Mouse (Mus musculus): ENCODE results near the gene Pabpc1l.

Gene Pabpc1l

GRCm38 (mm10) chr2:164025150-164025549 is at the start of gene Pabpc1l:
Gene Pabpc1l (plus strand): TSS chr2:164025450.
- DNase-seq (ENCODE audit: low spot score in 2 of 2), result no peak

- DNase-seq (ENCODE audit: low spot score in 2 of 2), result no peak
These were observed 48.8 kb upstream of the Pabpc1l start for GRCm38 (mm10) chr2:163976448-163976847.

GRCm38 (mm10) chr2:163987233-163987632 is 38.0 kb upstream of the Pabpc1l start:
- DNase-seq (ENCODE audit: low spot score in 2 of 2), result no peak

DNA sequence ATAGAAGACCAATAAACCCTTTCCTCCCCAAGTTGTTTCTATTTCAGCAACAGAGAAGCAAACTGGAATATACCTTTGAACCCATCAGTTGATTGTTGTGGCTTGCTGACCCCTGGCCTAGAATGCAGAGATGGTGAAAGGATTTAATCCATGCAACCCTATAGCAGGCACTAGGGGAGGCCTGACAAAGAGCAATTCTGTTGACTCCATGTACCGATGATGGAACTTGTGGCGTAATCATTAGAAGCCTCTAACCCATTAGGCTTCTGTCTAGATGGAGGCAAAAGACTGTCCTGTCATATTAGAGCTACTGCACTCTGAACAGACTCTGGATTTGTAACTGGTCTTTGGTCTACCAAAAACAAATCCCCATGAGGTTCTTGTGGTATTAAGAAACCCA is 32.4 kb upstream of the Pabpc1l start:
- no peak for DNase-seq (ENCODE audit: low spot score in 2 of 2)

GRCm38 (mm10) chr2:163994654-163994976 is 30.6 kb upstream of the Pabpc1l start, which contains the start of gene Ywhab:
Gene Ywhab (plus strand): TSS chr2:163994960.
- peak in 1 of 2 experiments; percentile 81 for DNase-seq (ENCODE audit: low spot score in 2 of 2)

- DNase-seq (ENCODE audit: low spot score in 2 of 2), result peak in 1 of 2 experiments; percentile 94
These were observed 30.0 kb upstream of the Pabpc1l start for GRCm38 (mm10) chr2:163994977-163995862.

DNA sequence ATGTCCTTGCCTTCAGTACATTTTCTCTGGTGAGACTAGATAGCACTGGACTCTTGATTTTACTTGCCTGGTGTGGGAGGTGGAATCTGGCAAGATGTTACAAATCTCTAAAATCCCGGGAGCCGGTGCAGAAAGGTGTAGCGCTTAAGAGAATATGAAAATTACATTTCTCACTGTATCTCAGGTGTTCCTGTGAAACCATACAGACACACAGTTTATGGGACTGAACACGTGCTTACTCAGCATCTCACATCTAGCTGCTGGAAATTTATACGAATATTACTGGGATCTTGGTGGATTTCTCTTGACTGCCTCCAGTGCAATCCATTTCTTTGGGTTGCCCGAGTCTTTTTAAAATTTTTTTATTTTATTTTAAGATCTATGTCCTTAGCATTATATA is 29.0 kb upstream of the Pabpc1l start:
- DNase-seq (ENCODE audit: low spot score in 2 of 2), result no peak

DNA sequence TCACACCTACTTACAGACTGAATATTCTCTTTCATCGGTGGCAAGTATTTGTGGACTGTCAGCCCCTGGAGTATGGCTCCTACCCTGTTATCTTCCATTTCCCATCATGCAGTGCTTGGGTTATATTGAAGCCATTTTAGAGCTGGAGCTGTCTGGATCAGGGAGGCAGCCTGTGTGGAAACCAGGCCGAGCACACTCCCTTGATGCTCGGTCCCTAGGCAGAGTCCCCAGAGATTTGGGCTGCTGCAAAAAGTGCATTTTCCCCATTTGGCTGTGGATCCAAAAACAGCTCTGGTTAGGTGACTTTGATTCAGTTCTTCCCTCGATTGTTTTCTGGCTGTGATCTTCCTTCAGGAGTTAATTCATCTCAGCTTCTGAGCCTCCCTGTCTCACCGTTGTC is 28.4 kb upstream of the Pabpc1l start:
- DNase-seq (ENCODE audit: low spot score in 2 of 2), result no peak

DNA sequence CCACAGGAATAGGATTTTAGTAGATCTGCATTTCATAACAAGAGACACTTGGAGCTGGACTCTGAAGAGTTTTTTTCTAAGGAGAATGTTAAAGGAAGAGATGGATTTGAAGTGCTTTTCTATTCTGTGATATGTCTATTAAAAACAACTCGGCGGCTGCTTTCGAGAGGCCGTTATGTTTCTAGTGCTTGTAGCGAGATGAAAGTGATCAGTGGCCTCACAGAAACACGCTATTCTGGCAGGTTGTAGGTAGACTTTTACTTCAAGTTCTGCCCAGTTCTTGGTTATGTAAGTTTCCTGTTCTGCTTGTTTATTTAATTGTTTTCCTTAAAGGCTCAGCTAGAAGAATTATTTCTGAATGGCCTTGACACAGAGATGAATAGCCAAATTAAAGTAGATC is 26.3 kb upstream of the Pabpc1l start:
- no peak for DNase-seq (ENCODE audit: low spot score in 2 of 2)

GRCm38 (mm10) chr2:164002637-164003036 is 22.6 kb upstream of the Pabpc1l start:
- no peak for DNase-seq (ENCODE audit: low spot score in 2 of 2)

DNA sequence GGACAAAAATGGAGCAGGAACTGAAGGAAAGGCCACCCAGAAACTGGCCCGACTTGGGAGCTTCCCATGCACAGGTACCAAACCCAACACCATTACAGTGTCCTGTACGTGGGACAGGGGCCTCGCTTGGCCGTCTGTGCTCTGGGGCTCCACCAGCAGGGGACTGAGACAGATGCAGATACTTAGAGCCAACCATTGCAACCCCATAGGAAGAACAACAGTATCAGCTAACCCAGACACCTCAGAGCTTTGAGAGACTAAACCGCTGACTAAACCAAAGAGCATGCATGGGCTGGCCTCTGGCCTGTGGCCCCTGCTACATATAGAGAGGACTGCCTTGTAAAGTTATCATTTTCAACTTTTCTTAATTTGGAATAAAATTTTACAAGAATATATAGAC is 20.7 kb upstream of the Pabpc1l start:
- DNase-seq (ENCODE audit: low spot score in 2 of 2), result no peak

DNA sequence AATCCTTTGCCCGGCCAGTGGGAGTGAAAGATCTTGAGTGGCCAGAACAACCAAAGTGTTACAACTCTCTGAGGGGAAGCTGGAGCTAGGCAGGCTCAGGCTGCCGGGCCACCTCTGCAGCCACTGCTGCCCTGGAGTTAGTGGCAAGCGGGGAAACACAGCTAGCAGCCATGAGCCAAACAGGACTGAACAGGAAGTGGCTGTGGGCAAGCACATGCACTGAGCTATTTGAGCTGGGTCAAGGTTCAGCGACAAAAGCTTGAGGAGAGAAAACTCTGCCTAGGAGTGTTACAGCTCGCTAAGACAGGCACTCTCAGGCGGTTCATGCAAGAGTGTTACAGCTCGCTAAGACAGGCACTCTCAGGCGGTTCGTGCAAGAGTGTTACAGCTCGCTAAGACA is 18.3 kb upstream of the Pabpc1l start:
- peak; percentile 35 to 59 for DNase-seq (ENCODE audit: low spot score in 2 of 2)

DNA sequence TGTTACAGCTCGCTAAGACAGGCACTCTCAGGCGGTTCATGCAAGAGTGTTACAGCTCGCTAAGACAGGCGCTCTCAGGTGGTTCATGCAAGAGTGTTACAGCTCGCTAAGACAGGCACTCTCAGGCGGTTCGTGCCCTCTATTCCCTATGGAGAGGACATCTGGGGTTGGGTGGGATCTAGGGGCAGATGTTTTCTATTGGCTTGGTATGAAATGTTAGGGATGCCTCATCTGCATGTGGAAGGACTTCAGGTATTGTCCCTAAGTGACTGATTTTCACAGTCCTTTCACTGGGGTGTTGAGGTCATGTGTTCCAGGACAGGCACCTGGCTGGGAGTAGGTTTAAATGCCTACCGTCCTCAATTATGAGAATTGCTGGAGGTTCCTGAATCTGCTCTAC is 17.7 kb upstream of the Pabpc1l start:
- DNase-seq (ENCODE audit: low spot score in 2 of 2), result no peak

- DNase-seq (ENCODE audit: low spot score in 2 of 2), result no peak
These were observed 17.2 kb upstream of the Pabpc1l start for GRCm38 (mm10) chr2:164007987-164008545.

DNA sequence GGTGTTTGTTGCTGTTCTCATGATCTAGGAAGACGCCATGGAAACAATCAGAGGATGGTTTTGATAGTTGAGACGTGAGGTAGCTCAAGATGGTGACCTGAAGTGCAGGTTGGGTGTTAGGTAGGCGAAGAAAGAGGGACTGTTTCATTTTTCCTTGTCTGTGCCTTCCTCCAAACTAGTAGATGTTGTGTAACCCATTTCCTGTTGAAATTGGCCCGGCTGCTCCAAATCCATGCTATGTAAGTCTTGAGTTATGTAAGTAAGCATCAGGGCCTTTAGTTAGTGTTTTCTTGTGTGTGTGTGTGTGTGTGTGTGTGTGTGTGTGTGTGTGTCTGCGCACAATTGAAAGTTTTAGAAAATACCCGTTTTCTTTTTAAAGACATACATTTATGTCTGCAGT is 16.0 kb upstream of the Pabpc1l start:
- no peak for DNase-seq (ENCODE audit: low spot score in 2 of 2)

- DNase-seq (ENCODE audit: low spot score in 2 of 2), result no peak
These were observed 14.8 kb upstream of the Pabpc1l start for GRCm38 (mm10) chr2:164010496-164010895.

DNA sequence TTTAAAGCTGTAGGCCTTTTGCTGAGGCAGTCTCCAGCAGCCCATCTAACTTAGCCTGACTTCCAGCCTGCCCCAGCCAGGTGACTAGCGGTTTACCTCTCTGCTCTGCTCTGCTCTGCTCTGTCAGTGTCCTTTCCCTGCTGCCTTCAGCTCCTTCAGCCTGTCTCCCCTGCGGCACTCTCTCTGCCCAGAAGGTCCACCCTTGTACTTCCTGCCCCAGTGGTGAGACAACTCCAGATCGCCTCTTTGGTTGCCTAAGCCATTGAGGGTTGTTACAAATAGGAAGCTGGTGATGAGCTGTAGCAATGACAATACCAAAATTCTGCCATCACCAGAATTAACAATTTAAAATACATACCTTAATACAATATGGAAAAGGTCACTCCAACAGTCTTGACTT is 14.3 kb upstream of the Pabpc1l start:
- no peak for DNase-seq (ENCODE audit: low spot score in 2 of 2)

DNA sequence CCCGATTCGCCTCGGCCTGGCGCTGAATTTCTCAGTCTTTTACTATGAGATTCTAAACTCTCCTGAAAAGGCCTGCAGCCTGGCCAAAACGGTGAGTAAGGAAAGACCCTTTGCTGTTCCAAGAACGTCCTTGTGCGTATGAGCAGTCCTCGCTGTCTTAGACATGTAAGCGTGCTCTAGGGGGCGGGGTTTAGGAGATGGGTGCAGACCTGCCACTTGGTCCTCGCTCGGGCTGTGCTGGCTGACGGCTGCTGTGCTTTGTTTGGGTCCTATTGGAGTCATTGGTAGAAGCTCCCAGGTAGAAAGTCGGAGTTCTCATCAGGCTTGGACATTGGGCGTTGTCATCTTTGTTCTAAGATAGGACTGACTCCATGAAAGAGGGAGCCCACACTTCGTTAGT is 9.9 kb upstream of the Pabpc1l start:
- no peak for DNase-seq (ENCODE audit: low spot score in 2 of 2)

DNA sequence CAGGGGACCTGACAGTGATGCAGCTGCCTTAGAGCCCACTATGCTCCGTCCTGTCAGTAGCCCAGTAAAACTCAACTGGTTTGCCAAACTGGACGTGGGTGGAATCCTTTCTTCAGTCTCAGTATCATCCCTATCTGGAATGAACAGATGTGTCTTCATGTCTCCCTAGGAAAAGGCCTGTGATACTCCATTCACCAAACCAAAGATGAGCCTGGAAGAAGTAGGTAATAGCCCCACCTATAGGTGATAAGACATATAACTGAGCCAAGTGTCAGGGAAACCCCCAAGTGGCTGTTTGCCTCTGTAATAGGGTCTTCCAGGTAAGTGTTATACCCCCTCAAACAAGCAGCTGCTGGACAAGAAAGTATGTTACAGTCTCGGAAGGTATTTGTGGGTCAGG is 6.3 kb upstream of the Pabpc1l start:
- DNase-seq (ENCODE audit: low spot score in 2 of 2), result no peak

DNA sequence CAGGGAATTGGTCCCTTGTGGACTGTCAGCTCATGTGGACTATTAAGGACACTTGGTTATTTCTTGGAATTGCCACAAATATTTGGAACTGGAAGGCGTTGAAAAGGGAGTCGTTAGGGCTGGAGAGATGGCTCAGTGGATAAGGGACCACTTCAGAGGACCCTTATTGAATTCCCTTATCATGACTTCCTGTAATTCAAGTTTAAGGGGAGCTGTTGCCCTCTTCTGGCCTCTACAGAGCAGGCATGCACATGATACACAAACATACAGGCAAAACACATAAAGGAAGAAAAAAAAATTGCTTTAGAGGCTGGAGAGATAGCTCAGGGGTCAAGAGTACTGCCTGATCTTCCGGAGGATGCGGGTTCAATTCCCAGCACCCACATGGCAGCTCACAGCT is 5.3 kb upstream of the Pabpc1l start:
- DNase-seq (ENCODE audit: low spot score in 2 of 2), result no peak

DNA sequence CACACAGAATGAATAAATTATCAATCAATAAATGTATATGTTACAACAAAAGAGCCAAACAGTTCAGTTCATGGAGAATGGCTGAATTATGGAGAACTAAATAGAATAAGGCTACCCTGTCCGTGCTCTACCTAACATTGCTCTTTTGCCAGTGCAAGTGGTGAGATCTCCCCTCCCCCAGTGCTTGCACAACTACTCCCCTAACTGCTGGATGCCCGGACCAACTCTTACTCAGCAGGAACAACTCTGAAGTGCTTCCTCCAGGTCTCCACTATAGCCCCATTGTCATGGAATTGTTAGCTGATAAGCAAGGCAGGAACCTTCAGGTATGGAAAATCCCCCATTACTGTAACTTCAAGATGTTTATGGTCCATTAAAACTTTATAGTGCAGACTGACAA is 3.1 kb upstream of the Pabpc1l start:
- DNase-seq (ENCODE audit: low spot score in 2 of 2), result no peak

DNA sequence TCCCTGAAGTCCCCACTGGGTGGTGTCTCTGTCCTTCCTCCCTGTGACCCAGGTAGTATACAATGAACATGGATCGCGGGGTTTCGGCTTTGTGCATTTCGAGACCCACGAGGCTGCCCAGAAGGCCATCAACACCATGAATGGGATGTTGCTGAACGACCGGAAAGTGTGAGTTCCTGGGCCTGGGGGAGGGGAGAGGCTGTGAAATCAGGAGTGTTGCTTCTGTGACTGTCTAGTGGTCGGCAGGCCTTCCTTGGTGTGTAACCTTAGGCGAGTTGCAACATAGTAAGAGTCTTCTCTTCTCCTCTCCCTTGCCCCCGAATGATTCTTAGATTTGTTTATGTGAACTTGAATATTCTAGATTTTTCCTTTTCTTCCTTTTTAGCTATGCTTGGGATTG is 5.9 kb downstream of the Pabpc1l start:
- no peak for DNase-seq (ENCODE audit: low spot score in 2 of 2)

DNA sequence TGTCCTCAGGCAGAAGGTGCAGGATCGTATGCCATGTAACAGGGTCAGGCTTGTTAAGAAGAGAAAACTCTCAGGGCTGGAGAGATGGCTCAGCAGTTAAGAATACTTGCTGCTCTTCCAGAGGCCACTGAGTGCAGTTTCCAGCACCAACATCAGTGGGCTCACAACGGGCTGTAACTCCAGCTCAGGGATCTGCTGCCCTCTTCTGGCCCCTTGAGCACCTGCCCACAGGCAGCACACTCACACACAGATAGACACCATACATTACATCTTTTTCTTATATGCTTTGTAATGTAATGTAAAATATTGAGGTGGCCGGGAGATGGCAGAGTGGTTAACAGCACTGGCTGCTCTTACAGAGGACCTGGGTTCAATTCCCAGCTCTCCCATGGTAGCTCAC is 7.7 kb downstream of the Pabpc1l start:
- no peak for DNase-seq (ENCODE audit: low spot score in 2 of 2)
